Mouse (Mus musculus) T-cell, adult 2 months (primary cell): ENCODE results near the gene Cyb561d2.

Experiments used
- DNase-seq: peaks from one replicate; pipeline ENCODE4 v3.0.0; 2022; ENCODE audit warnings: low spot score

Gene Cyb561d2

DNA sequence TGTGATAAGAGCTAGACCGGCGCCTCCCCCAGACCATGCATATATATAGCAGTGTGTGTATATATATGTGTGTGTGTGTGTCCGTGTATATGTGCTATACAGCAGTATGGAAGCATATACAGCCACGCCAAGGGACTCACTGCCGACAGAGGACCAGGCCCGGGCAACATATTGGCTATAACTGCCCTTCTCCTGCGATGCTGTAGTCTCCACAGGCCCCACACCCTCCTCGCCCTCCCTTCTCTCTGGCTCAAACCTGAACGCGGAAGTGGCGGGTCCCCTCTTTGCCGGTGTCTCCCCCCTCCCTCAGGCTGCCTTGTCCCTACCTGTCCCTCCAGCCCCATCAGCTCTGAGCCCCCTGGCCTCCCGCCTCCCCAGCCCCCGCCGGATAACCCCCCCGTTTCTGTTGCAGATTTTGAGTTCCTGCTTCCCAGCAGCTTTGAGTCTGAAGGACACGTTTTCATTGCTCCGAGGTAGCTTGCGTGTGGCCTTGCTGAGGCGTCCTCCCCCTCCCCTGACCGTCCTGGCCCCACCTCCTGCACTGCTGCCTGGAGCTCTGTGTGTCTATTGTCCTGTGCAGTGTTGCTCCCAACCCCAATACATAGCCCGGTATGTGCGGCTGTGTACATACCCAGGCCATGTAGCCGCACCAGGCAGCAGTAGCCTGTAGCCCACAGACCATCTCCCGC lies 20.1 kb downstream of the Cyb561d2 start:
- peak; percentile 30 for DNase-seq

DNA sequence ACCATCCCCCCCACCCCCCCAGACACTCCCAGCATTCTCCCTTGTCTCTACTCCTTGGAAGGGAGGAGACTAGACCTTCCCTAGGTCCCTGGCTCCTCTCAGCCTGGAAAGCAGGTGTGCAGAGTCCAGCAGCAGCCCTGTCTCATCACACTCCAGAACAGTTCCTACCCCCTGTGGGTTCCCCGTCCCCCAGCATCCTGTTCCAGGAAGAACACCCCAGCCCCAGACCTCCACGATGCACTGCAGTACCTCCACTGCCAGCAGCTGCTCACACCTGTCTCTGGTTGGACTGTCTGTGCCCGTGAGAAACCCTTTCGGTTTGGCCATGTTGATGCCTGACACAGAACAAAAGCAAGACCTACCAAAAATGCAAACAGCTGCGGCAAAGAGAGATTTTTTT lies 20.8 kb downstream of the Cyb561d2 start:
- DNase-seq: peak; percentile 38

DNA sequence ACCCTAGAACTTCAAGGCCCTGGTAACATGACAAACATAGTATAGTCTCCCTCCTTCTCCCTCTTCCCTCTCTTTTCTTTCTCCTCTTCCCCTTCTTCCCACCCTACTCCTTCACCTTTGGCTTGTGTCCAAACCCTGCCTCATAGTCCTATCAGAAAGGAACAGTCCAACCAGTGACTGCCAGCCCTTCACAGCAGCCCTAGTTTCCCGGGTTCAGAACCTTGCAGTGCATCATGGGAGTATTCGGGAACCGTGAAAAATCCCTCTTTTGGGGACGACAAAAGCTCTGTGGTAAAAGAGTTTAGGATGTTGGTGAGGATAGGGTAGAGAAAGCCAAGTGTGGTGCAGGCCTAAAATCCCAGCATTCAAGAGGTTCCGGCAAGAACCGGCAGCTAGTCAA lies 21.7 kb downstream of the Cyb561d2 start:
- no peak for DNase-seq

DNA sequence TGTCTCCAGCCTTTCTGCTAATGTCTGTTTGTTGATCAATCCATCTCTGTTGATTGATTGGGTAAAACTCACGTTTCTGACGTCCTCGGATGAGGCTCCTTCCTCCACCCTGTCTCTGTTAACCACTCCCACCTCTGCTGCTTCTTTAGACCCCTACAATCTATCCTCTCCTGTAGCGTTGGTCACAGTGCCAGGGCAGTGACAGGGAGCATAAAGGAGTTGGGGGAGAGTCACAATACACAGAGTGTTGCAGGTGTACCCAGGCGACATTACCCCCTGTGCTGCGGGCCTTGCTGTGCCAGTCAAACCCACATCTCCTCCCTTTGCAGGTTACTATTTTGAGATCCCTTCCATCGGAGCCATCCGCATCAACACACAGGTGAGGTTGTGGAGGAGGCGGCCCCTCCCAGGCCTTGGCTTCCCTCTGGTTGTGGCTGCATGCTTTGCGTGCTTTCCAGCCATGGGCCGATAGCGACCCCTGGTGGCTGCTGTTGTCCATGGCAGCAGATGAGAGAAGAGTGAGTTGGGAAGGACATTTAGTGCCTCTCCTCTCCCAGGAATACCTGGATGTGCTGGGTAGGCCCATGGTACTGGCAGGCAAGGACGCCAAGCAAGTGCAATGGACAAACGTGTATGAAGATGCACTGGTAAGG lies 27.6 kb downstream of the Cyb561d2 start:
- DNase-seq: peak; percentile 73

DNA sequence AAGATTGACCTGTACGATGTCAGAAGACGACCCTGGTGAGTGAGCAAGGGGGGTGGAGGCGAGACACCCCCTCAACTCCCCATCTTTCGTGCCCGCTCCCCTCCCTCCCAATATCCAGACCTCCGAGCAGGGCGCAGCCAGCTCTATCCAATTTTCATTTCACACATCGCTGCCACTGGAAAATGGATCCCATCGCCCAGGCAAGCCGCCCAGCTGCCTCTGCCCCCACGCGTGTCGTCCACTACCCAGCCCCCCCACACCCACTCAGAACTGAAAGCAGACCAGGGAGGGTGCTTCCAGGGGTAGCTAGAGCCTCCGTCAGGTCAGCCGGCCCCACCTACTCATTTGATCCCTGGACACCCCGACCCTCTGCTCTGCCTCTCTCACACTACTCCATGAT lies 29.7 kb downstream of the Cyb561d2 start:
- no peak for DNase-seq

DNA sequence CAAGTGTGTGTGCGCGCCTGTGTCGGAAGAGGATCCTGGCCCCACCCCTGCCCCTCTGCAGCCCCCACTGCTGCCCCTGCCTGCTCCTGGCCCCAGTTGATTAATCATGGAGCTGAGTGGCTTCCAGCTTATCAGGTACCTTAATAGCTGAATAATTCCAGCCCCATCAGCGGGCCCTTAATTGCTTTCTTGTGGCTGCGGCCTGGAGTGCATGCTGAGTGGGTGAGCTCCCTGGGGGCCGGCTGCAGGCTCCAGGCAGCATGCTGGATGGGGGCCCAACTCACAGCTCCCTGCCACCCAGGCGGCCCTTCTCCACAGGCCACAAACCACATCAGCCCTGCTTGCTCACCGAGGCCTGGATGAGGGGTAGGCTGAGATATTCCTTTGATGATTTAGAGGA lies 30.6 kb downstream of the Cyb561d2 start:
- no peak for DNase-seq

DNA sequence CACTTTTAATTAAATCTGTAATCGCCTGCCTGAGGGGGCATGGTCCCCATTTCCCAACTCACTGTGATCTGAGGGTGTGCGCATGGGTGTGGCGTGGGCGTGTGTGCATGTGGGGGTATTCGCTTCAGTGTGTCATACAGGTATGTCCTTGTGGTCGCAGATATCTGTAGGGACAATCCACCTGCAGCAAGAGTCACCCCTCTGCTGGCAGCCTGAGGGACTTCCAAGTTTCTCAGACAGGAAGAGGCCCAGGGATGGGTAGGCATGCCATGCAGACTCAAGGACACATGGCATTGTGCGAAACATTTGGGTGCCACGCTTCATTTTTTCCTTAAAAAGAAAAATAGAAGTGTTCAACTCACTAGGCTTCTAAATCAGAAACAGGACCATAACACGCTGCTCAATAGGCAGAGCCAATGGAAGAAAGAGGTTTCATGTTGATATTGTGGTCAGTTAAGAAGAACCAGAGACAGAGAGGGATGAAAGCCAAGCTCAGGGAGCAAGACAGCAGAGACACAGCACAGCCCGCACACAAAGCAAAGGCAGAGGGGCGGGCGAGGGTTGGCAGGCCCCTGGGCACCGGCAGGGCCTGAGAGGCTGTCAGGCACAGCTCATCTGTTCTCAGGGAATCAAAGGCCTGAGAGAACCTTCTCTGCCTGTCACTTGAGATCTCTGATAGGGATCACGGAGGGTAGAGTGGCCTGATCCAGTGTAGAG lies 31.5 kb downstream of the Cyb561d2 start:
- no peak for DNase-seq

DNA sequence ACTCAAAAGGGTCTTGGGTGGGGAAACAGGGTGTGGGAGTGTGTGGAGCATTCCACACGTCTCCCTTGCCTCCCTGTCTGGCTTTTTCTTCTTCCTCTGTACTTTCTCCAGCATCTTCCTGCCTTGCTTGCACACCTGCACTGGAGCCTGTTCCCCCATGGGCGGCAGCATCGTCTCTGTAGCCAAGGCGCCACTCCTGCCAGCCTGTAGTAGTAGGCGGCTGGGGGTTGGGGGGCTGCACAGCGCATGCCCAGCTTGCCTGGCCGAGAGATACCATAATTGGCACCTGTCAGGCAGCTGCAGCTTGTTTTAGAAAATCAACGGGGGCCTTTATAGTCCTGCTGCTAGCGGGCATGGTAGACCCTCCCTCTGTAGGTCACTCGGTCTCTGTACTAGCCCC lies 33.7 kb downstream of the Cyb561d2 start:
- no peak for DNase-seq

DNA sequence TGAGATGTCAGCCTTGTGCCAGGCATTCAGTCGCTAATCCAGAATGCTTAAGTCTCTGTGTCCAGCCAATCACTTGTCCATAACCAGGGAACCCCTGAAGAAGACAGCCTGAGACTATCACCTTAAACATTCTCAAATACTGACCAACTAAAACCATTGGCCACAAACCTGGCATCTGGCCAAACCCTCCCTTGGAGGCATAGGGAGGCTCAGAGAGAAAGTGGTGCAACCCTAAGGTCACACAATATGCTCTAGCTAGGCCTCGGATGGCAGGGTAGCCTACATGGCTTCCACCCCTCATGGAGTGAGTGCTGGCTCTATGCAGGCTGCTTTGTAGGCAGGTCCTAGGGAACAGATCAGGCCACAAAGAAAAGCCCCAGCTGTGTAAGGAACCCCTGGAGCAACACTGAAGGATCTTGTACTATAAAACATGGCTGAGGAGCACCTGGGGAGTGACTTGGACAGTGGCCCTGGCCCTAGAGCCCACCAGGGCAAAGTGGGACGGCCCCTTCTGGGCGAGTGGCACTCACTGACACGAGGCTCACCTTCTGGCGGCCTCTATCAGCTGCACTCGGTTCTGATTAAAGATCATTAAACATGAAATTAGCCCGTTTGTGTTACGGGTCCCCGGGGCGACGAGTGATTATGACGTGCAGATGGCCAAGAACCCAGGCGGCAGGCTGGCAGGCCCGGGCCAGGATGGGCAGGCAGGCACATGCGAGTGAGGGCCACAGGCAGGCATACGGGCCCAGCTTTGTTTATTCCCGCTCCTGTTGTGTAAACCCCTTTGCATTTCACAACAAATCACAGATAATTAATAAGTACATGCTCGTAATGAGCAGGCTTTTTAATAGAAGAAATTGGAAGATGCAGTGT lies 37.1 kb downstream of the Cyb561d2 start:
- no peak for DNase-seq

DNA sequence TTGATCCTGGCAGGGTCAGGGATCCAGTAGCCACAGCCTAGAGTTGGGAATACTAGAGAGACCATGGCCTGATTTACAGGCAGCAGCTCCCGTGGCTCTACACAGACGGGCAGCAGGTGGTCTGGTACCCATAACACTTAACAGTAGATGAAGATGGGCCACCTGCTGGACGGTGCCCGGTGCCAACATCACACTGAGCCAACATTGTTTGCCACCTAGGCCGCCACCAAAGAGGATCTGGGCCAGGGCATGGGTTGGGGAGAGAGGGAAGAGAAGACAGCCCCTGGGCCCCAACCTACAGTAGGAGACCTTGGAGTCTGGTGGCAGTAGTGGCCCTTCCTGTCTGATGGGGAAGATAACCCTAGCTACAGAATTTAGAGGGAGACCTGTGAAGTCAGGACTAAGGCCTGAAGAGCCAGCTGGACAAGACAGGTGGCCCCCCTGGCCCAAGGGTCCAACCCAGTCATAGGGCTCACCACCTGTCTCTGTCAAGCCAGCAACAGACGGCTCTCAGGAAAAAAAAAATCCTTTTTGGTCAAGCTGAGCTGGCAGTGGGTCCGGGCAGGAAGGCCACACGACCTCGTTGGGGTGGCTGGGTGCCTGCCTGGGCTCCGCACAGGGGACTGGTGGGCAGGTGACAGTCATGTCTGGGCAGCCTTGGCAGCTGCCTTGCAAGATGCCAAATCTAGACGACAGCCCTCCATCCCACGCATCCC lies 39.7 kb downstream of the Cyb561d2 start:
- DNase-seq: no peak

DNA sequence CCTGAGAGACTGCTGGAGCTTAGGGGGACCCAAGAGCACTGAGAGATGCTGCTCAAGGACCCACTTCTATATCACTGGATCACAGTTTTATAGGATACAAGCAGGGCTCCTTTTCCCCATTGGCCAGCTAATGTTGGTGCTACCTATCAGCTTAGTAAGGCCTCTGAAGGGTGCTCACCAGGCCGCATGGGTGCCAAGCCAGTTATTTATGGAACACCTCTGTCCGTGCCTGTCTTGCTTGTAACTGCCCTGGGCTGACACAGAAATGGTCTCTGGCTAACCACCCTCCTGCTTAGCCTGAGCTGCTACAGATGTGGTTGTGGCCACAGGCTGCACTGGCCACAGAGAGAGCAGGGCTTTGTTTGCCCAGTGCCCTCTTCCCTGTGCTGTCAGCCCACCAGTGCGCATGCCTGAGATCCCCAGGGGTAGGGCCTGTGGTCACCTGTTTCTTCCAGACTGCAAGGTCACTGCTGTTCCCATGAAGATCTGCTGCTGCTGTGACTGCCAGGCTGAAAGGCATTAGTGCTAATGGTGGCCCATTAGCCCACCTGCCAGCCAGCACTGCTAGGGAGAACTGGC lies 41.2 kb downstream of the Cyb561d2 start:
- DNase-seq: no peak

DNA sequence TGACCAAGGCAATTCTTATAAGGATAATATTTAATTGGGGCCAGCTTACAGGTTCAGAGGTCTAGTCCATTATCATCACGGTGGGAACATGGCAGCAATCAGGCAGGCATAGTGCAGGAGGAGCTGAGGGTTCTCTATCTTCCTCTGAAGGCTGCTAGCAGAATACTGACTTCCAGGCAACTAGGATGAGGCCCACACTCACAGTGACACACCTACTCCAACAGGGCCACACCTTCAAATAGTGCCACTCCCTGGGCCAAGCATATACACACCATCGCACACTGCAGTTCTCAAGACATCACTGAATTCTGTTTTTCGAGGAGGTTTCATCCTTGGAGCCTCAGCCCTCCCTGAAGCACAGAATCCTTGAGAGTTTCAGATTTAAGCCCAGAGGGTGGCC lies 45.6 kb downstream of the Cyb561d2 start:
- no peak for DNase-seq

DNA sequence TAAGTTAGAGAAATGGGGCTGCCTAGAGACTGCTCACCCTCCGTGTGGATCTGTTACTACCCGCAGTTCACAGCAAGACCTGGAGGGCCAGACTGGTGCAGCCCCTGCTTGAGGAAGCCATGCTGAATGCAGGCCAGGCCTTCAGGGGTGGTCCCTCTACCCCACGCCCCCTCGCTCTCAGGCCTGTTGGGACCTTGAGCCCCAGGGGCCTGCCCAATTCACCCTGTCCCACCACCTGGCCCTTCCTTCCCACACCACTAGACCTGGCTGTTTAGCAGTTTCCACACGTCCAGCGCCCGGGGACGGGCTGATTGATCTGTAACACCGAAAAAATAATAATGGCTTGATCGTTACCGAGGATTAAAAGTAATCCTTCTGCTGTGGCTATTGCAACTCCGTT lies 47.8 kb downstream of the Cyb561d2 start:
- DNase-seq: no peak

DNA sequence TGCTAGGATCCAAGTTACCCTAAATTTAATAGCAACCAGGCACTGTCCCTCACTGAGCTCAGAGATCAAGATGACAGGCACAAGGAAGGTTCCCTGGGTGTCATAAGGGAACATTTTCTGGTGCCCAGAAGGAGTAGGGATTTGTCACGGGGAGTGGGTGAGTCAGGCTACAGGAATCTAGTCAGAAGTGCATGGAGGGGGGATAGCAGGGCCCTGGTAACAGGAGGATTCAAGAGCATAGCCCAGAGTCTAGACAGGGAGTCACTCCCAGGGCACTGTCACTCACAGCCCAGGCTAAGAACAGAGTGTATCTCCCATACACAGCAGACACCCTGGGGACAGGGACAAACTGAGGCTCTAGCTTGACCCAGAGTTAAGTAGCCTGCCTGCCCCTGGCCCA lies 48.5 kb downstream of the Cyb561d2 start:
- DNase-seq: no peak

DNA sequence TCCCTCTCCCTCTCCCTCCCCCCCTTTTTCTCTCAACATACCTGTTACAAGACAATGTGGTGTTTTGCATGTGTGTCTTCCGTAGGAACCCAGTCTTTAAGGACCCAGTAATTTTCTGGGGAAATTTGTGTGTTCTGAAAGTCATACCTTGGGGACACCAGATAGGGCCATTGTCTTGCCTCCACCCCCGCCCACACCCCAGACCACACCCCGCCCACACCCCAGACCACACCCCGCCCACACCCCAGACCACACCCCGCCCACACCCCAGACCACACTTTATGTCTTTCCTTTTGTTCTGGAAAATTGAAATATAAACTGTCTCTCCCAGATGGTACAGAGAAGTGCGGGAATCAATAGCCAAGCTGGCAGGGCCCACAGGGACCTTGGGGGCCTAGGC lies 51.4 kb downstream of the Cyb561d2 start:
- no peak for DNase-seq

DNA sequence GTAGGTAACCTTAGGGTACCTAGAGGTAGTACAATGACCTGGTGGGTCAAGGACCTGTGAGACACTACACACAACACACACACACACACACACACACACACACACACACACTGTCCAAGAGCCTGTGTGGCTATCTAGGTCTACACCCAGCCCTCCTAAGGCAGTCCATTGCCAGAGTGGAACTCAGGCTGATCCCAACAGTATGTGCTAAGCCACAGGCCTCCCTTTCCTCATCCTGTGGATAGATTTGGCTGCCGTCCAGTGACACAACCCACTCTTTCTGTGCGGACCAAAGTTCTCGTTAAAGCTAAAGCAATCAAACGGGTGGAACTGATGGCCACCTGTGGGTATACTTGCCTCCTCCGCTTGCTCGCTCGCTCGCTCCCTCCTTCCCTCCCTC lies 51.8 kb downstream of the Cyb561d2 start:
- DNase-seq: no peak
